Mouse (Mus musculus) c-Kit-positive CD71-positive TER-119-positive erythroid progenitor cells, embryonic 14.5 days (primary cell): Measurements from ENCODE around the gene Acss1.
A peak's percentile ranks its signal among the peaks of the same experiment; 100 is the strongest.

ENCODE experiments used
- DNase-seq: peaks from one replicate; pipeline ENCODE4 v3.0.0-alpha.2; 2013; ENCODE audit warnings: low spot score

The Acss1 gene

DNA sequence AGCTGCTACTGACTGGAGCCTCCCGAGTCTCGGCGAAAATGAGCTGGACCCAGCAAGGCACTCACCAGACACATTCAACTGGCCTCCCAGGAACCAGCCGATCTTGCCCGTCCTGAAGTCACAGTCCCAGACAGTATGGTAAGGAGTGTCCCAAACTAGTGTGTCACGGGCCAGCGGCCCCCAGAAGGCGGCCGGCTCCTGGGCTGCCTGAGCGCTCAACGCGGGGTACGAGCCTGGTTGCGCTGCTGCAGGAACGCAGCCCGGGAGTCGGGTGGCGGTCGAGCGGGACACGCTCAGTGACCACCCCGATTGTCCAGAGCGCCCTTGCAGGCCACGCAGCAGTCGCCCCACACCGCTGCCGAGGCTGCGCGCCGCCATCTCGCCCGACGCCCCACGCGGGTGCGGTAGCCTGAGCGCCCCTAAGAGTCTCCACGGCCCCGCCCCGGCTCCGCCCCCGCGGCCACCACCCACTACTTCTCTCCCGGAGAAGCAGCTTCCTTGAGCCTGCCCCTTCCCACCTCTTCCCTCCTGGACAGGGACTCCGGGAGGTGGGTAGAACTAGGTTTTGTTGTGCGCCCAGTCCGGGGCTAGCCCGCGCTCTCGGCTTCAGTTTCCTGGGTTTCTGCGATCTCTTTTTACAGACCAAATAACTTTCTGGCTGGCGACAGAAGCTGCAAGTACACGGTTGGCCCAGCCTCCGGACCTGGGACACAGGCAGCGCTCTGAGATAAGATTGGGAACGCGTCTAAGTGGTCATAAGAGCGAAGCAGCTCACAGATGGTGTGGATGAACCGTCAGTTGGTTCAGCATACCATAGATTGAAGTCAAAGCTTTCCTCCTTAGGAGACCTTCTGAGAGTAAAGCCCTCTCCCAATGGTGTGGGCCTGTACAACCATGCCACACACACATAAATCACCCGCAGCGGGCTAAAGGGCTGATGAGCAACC is at the start of gene Acss1:
TSS of gene Acss1 (minus strand) at position 681 of the 947 bp plus-strand sequence.
- DNase-seq = peak; percentile 73

DNA sequence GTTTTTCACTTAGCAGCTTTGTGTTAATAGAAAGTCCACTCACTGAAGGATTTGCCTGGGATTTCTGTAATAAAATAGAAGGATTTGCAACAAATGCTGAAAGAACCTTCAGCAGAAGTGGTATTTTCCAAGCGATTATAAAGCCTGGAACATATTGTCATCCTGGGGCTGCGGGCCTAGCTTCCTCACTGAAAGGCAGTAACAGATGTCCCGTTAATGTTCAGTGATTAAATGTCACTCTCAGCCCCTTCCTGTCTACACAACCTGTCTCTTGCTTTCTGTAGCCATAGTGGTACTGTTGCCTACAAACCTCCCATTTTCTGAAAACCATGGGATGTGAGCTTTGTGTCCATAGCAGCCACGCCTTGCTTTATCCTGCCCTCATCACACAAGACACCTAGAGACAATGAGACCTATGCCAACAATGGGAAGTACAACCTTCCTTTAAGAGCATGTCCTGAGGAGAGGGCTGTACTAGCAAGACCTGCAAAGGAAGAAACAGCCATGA is 43.9 kb upstream of the Acss1 start:
- DNase-seq = no peak

GRCm38 (mm10) chr2:150691481-150692170 is 23.3 kb upstream of the Acss1 start:
- no peak for DNase-seq

DNA sequence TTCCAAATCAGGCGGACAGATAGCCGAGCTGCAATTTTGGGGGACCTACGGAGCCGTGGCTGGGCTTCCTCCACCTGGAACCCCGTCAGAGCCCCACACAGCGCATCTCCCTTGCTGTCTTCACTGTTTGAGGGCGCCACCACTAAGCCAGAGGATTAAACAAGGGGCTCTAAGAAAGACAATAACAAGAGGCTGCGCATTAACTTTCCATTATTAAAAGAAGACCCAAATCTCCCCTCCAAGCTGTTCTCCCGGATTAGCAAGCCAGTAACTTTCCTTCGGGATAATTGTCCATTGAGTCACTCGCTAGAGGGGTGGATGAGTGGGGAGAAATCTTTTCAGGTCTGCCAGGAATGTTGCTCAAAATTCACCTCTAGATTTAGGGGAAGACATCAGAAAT is 21.9 kb upstream of the Acss1 start:
- DNase-seq = no peak

GRCm38 (mm10) chr2:150689223-150689800 is 21.0 kb upstream of the Acss1 start, which contains the start of gene Vsx1:
TSS of gene Vsx1 (minus strand) at chr2:150689360.
- DNase-seq = no peak

DNA sequence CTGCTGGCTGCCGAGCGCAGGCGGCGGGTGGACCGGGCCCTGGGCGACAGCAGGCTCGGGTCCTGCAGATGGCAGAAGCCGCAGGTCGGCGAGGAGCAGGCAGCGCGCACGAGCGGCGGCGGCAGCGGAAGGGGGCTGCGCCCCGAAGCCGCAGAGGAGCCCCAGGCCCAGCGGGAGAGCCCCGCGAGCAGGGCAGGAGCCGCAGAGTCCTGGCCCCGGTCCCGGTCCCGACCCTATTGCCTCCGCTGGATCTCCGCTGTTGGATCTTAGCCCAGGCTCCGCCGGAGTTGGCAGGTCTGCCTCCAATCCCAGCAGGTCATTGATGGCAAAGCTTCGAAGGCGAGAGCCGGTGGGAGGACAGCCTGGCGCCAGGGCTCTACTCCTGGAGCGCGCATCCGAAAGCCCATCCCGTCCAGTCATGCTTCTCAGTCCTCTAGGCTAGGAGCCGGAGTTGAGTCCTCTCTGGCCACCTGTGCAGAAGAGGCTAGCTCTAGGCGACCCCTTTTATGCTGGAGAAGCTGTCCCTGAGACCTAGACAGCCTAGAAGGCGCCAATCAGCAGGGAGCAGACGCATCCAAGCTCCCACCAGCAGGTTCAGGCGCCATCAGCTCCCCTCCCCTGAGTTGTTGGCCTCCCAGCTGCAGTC is 20.4 kb upstream of the Acss1 start:
- DNase-seq = no peak

DNA sequence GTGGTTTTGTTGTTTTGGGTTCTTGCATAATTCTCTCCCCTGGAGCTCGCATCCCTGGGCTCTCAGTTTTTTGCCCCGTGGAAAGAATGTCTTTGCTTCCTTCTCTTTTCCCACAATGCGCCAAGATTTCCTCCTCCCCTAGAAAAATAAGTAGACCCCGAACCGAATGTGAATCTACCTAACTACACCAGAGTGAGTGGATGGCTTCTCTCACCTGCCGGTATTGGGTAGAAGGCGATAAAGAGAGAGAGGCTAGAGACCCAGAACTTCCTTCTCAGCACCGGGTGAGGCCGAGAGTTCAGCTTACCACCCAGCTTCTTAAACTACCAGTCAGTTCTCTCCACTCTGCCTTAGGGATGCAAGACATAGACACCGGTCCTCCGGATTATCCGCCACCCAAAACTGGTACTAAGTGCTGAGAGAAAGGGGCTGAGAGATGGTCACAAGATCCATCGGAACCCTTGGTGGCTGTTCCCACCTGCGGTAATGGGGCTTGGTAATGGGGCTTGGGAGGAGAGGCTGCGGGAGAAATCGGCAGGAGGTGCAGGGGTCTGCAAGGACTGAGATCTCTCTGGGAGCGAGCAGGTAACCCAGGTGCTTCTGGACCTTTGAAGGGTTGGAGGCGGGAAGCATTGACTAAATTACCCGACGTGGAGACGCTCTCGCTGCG is 19.7 kb upstream of the Acss1 start:
- DNase-seq = no peak

DNA sequence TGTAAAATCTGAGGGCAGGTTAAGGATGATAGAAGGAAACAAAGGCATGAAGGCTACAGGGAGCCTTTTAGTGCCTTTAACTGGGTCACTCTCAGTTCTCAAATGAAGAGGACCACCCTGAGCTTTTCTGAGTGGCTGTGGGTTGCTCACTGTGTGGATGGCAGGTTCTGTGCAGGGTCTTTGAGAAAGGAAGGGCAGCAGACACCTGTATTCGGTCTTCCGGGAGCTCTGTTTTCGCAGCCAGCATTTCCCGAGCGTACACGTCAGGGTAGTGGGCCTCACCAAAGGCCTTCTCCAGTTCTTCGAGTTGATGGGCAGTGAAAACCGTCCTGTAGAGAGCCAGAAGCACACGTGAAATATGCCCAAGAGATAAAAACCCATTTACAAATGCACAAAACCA is 17.1 kb upstream of the Acss1 start:
- no peak for DNase-seq

GRCm38 (mm10) chr2:150684451-150684850 is 16.2 kb upstream of the Acss1 start:
- no peak for DNase-seq

DNA sequence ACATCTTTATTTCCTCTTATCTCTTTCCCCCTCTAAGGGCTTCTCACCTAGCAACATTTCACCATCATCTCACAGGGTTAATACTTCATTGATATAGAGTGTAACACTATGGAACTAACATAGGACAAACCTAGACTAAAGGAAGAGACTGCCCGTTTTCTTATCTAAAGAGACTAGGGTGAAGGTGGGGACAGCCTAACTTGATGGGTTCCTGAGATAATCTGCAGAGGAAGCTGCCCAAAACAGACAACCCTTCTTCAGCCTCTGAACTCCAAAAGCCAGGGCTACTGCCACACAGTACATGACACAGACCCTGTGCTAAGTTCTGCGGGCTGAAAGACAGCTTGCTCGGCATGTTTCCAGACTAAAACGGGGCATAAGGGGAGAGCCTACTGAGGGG is 13.3 kb upstream of the Acss1 start:
- no peak for DNase-seq

GRCm38 (mm10) chr2:150678392-150678791 is 10.1 kb upstream of the Acss1 start:
- peak; percentile 79 for DNase-seq

GRCm38 (mm10) chr2:150675525-150675924 is 7.2 kb upstream of the Acss1 start:
- DNase-seq = no peak

DNA sequence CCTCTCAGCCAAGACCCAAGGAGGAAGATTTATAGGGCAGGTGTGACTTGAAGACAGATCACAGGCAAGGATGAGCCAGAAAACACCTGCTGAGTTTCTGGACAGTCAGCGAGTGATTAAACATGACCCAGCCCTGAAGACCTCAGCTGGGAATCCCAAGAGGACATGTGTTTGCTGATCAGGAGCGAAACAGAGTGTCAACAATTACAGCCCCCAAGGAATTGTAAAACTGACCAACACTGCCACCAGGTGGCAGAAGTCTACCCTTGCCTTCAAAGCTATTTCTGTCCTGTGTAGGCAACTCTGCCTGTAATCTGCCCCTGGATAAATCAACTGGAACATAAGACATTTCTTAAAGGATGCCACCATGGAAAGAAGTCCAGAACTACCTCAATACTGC is 6.6 kb upstream of the Acss1 start:
- DNase-seq = peak; percentile 82

DNA sequence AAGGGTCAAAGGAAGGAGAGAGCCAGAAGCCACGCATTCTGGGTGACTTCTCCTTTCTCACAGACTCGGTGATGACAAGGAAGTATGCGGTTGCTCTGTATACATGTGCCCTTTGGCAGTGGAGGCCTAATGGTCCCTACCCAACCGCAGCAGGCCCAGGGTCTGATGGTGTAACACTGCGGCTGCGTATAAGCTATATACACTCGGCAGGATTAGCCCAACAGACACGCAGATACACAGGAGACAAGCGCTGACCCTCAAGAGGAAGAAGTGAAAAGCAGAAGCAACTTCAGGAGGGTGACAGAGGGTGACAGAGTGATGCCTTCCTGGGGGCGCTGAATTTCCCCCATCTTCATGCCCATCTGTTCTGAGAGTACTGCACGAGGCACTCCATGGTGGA is 5.6 kb upstream of the Acss1 start:
- DNase-seq = no peak

DNA sequence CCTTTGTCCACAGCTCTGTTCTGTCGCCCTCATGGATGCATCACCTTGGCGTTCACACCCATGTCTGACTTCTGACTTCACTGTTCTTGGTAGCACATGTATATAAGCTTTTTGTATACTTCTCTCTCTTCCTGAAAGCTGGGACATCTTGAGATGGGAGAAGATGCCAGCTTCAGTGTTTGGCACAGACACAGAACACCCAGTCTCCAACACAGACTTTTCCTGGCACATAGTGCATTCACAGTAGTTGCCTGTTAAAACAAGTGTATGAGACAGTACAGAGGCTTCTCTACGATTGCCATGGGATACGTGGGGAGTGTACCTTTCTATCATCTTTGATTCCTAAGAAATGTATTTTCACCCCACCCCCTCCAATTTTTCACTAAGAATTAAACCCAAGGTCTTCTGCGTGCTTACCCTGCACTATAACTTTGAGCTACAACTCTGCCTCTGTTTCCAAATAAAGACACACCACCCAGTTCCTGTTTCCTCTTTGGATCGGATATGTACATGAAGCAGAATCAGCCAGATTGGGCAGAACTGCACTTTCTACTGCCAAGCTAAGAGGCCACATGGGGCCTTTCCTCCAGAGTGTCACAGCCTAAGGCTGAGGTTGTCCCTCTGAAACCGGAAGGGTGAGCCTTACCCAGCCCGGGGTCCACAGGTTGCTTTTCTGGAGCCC is 3.5 kb upstream of the Acss1 start:
- DNase-seq = no peak

DNA sequence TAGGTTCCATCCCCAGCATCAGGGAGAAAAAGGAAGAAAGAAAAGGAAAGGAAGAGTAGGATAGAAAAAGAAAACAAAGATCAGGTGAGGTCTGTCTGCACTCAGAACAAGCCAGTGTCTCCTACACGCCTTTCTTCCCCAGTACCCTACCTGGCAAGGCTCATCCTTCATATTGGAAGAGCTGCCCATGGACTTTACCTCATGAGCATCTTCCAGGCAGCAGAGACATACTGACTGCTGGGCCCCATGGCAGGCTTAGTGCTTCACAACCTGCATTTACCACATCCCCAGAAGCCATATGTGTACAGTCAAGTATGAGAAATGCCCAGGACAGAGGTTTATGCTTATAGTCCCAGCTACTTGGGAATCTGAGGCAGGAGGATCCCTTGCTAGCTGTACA is 2.6 kb upstream of the Acss1 start:
- DNase-seq = no peak

DNA sequence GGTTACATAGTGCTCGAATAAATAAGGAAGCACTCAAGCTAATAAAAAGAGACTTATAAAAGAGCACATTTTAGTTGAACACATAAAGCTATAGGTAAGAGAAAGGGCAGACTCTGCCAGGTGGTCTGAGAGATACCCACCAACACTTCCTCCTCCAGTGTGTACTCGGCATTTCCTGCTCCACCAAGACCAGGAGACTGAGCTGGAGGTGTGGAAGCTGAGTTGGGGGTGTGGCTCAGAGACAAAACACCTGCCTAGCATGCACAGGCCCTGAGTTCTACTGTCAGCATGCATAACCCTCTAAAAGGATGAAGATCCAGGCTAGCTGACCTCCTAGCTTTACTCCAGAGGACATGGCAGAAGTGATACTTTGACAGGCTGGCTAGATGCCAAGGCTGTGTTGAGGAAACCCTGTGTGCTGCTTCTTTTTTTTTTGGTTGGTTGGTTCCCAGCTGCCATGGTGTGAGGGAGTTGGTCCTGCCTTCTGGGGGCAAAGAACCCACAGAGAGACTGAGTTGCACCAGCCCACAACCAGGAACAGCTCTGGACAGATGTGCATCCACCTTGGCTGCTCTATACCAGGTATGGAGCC is 1.2 kb upstream of the Acss1 start:
- no peak for DNase-seq

DNA sequence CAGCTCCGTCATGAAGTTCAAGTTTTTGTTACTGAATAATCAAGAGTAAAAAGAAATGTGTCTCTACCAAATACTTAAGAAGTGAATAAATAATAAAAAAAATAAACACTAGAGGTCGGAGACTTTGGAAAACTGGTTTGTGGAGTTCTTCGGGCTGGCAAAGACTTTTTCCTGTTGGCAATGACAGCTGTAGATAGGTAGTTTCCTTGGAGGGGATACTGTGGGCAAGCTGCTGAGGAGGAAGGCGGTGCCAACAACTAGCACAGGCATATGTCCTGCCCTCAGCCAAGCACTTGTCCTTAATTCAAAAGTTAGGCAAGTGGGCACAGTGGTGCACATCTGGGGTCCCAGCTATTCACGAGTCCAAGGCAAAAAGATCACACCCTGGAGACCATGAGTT is 656 bp upstream of the Acss1 start:
- DNase-seq = no peak

DNA sequence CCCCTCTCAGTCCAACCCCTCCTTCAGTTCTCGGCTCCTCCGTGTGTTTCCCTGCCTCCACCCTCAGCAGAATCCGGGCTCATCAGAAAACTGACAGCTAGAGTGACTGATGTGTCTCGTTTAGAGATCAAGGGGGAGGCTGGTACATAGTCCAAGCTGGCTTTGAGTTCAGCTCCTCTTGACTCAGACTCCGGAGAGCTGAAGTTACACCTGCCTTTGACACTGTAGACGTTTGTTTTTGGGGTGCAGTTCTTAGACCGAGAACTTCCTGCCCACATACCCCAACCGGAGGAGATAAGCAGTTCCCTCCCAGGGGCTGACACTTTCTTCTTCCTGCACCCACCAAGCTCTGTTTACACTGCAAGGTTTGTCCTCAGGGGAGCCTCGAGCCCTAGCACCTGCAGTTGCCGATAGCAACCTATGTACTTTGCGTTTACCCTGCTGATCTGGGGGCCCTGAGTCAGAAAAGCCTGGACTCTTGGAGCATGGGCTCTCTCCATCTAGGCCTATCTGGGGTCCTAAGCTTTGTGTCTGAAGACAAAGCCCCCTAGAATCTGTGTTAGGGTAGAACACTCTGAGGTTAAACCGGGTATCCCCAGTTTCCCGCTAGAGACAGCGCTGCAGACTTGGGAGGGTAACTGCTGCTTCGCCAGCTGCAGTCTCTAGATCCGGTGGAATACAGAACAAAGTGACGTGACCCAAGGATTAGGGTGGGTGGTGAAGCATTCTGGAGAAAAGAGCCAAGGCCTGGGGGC is 1.1 kb downstream of the Acss1 start:
- peak; percentile 64 for DNase-seq

DNA sequence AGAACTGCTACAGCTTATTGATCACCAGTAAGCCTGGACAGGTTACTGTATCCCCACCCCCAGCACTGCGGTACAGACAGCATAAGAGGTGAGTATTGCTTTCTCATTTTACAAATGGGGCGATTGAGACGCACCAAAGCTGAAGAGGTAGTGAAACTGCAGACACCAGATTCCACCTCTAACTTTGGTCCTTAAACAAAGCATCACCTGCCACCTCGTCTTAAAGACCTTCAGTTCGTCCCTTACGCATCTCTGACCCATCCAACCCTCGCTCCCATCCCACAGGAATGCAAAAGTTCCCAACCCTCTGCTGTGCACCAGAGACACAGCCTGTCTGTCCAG is 1.6 kb downstream of the Acss1 start:
- DNase-seq = no peak
